Mouse (Mus musculus) cerebellum, adult 11 months (tissue): ENCODE measurements at regions not wholly inside any gene's neighbourhood (a gene's known extent, or its start where the extent isn't known, plus 50 kb on each side); places are given as distances from the start of the nearest gene placed in this dataset.

Source experiments
- DNase-seq: peaks from one replicate; pipeline ENCODE4 v3.0.0; 2022

DNA sequence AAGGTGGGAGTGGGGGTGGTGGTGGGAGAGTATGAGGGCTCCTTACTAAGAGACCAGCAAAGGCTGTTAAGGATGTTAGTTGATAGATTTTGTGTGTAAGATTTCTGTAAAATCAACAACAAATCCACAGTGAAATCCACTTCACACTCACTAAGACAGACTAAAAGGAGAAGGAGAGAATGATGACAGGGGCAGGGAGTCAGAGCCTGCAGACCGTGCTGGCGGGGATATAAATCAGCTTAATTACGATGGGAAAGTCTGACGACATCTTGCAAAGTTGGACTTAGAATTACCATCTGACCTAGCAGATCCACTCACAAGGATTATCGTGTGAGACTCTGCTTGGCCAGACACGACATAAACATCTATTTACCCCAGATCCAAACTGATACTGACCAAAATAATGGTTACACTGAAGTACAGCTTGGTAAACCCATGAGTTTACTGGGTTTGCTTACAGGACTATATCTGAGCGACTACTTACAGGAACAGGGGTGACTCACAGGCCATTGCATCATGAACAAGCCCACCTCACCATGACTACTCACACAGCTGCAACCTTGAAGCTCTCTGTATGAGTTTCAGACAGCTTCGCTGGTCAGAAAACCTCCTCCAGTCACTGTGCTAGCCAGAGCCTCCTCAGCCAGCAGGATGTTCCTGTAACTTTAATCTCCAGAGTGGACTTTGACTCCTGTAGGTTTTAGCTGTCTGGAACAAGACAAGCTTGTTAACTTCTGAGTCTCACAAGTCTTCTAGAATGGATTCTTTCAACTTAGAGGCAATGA lies 50.5 kb upstream of the Ednra start:
- DNase-seq: no peak

DNA sequence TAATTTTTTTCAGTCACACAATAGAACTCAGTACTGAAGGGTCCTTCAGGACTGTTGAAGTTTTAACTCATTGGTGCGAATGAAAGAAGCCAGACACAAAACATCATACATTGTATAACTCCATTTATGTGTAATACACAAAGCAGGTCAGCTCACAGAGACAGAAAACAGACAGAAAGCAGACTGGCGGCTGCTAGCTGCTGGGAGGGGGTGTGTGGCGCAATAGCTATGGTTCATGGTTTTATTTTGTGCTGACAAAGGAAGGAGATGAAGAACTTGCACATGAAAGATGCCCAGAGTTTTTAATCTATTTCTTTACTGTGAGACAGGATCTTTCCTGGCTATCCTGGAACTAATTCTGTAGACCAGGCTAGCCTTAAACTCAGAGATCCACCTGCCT lies 51.3 kb upstream of the Ednra start:
- DNase-seq: no peak

DNA sequence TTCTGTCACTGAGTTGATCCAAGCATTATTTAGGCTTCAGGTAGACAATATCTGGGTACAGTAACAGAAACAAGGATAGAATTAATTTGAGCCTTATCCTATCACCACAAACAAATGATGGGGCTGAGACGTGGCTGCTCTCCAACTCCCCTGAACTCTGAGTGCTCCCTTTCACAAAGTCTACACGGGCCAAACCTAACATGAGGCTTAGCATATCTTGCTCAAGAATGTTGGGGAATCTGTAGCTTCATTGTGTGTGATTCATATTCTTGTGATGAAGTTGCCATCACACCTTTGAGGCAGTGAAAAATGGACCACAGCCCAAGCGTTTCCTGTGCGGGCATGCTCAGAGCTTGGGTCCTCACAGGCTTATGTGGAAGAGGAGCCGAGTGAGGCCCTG lies 53.3 kb upstream of the Ednra start:
- DNase-seq: no peak

DNA sequence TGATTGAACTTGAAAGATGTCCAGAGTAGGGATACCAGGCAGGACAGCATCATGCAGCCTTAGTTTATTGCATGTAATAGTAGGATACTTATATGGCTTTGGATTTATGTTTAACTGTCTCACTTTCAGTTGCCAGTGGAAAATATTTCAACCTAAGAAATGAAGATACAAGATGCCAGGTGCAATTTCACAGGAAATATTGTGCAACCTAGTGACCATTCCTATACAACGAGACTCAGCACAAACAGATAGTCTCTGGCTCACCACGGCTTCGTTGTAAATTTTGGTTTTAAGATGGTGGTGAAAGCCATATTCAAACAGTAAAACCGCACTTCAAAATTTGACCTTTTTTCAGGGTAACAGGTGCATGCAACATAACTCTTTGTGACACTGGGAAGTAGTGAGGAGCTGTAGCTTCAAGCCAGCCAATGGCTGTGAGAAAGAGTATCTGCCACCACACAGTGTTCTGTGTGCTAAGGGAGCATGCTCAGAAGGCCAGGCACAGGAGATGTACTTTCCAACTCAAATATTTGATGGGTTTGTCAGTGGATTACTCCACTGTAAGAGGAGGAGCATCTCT lies 61.5 kb upstream of the Ednra start:
- no peak for DNase-seq

DNA sequence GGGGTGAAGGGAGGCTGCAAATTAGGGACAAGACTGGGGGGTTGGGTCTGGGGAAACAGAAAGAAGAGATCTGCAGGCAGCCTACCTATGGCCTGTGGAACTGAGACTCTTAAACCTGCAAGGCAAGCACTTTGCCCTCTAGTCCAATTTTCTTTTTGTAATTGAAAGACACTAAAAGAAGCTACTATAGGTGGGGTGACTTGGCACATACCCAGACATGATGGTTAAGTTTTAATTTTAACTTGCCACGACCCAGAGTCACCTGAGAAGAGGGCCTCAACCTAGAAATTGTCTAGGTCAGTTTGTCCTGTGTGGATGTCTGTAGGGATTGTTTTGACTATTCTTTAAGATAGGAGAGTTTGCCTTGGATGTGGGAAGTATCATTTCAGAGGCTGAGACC lies 70.6 kb upstream of the Ednra start:
- no peak for DNase-seq

DNA sequence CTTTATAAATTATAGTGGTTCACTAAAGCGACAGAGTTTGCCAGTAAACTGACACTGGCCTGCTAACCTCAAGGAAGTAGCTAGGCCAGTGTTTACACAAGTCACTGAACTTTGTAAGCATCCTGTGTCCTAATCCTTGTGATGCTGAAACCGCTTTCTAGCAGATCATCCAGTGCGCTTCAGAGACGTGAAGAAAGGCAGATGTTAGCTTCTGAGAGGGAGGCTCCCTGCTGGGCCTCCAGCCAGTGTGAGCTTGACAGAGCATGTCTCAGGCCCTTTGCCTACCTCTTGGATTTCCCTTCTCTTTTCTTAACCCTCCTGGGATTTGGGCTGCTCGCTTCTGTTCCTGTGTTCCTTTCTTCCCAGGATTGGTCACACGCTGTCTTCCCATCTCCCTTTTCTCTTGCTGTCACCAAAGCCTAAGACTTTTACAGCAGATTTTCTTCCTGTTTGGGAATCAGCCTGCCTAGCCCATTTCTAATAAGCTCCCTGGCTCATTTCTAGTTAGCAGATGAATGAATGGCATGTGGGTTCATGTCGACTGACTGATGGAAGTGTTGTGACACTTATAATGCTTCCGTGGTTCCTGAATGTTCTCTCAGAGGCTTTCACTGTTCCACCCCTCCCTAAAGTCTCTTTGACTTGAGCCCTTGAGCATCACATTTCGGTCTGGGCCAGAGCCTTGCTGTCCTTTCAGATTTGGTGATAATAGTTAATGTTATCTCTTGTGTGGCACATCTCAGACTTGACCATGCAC lies 79.1 kb upstream of the Ednra start:
- no peak for DNase-seq

DNA sequence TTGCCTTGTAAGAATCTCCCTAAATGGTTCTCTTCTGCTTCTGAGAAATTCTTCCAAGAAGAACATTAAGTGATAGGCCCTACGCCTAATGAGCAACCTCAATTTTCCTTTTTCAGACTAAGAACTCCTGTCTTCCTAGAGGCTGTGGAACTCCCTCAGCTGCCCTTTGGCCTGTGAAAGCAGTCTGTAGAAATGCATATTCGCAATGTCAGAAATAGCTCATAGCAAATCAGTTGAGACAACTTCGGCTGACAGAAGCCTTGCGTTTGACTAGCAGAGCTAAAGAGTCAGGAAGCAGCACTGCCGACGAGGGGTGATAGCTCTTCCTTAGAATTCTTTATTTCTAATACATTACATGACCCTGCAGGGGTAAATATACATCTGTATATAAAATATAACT lies 80.3 kb upstream of the Ednra start:
- no peak for DNase-seq

DNA sequence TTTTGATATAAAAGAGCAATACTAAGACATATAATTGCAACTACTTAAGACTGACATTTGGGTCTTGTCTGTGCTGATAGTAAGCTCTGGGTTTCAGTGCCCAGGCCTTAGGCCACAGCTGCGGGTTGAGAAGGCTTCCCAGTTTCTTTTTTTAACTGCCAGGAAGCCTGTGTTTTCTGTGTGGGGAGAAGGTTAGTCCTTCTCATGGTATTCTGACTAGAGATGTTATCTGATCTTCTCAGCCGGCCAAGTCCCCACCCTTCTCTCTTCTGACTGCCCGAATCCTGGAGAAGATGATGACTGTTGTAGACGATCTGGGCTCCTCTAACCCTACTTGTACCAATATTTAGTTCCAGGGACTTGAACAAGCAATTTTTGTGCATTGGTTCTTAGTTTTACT lies 80.7 kb upstream of the Ednra start:
- no peak for DNase-seq

DNA sequence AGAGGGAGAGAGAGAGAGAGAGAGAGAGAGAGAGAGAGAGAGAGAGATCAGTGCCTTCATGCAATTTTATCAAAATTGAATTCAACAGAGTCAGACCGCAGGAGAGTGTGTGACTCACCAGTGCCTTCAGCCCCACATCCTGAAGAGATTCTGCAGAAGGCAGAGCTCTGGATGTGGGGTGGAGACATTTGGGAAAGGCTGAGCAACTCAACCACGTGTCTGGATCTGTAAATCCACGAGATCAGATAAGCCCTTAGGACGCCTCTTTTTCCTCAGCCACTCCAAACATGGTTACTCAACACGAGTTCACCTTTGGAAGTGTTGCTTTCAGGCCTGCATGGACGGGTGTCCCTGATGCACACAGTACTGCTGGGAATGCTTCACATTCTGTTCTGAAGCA lies 81.4 kb upstream of the Ednra start:
- DNase-seq: no peak

DNA sequence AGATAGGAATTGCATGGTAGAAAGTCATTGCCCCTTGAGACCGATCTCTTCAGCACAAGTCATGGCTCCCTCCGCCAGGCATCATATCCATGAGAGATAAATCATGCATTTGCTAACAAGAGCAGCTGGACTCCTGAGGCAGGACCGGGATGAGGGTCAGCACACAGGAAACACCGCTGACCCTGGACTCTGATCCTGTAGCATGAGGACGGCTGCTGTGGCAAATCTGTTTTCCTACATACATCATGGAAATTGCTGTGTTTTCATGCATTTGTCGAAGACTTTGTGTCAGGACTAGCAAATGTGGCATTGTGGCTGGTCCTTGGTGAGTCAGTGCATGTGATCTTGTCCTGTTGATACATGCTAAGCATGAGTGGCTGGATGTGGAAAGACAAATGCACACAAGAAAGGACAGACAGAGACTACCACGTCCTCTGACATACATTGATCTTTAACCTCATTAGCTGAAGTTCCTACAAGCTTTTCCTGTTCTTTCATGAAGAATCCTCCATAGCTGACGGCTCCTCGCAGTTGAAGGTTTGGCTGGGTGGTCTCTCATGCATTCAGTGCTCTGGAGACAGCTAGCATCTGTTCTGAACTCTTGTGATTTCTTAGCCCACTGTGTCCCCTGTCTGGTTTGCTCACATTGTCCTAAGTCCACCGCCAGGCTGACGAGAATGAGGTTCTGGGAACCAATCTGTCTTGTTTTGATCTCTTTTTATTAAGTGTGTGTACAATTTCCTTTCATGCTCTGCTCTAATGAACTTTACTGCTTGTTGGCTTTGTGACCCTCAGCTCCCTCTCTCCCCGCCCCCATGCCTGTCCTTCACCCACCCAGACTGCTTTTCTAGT lies 90.8 kb upstream of the Ednra start:
- no peak for DNase-seq

DNA sequence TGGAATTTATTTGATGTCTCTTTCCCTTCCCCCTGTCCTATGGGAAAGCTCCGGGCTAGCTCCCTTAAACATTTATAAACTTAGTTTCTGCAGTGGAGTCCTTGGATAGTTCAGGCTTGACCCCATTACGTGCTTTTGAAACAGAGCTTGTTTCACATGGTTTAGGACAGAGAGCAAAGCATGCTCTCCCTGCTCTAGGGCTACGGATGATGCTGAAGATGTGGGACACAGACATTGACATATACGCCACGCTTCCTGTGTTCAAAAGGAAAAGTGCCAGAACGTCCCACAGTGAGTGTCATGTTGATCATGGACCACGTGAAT lies 91.3 kb upstream of the Ednra start:
- no peak for DNase-seq

DNA sequence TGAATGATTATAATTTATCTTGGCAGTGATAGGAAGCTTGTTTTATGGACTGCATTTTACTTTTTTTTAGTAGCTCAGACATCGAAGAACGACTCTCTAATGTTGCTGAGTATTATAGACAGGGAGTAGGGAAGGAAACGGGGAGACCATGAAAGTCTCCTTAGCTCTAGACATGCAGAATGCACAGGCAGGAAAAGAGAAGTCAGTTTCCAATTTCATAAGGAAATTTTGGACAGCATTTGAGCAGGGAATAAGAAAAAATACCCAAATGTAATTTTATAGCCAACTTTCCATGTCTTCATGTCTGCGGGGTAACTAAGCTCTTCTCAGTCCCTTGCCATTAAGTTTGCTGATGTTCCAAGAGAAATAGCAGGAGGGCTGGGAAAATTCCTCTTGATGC lies 92.0 kb upstream of the Ednra start:
- no peak for DNase-seq

DNA sequence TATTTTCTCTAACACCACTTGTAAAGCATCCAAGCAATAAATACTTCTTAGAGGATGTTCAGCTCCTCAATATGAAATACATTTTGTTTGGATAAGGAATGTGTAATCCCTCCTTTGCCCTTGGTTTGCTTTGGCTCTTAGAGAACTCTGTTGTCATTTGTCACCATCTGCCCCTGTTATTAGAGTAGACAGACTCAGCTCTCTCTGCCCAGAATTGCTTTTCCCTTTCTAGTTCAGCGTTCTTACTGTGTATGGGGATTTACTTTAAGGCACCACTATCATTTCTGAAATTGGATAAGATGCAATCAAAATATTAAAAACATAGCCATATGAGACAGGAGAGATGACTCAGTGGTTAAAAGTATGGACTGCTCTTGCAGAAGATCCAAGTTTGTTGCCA lies 101.5 kb upstream of the Ednra start:
- DNase-seq: no peak

DNA sequence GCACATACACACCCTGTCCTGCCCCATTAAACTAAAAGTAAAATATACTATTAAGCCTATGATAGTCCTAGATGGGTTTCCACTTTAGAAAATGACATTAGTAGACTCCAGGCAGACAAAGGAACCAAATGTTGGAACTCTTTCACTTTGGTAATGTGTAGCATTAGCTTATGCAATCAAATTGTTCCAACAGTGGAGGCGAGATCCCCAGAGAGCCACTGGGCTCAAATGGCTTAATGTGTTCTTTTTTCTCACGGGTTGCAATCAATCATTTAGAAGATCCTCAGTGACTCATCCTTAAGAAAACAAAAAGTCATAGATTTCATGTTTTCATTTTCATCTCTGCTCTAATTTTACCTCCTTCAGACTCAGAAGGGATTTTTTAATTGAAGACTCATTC lies 102.0 kb upstream of the Ednra start:
- no peak for DNase-seq

DNA sequence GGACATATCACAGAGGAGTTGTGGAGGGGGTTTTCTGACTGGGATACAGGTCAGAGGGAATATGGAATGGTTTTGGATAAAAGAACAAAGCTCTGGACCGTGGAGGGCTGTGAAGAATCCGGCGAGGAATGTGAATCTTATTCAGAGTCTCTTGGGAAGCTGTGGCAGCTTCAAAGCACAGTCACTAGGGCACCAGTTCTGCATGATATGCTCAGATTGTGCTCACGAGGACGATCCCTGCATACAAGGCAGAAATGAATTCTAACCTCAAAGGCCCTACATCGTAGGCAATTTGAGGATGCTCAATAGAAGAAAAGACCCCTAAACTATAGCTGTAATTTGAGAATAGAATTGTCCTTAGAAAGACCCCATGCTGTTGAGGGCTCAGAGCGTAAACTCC lies 103.8 kb upstream of the Ednra start:
- no peak for DNase-seq

DNA sequence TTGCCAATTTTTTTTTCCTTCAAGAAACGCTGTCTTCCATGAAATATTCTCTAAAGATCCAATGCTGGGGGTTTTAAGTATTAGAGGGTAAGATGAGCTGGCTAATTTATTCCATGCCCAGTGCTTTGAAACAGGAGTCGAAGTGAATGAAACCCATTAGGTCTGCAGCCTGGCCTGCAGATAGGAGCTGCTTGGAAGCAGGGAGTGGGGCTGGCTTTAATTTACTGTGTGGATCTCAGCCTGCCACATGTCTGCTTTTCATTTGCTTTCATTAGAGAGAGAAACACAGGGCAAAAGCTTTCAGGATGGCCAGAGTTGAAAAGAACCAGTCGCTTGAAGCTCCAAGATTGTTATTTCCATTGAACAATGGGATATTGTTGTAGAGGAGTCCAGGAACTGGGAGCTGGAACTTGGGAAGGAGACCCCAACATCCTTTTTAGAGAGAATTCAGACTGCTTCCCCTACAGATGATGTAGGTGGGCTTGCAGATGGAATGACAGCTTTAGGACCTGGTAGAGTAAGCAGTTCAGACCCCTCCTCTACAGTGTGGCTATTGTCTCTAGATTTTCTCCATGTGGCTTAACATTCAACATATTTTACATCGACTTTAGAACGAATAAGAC lies 105.0 kb upstream of the Ednra start:
- DNase-seq: no peak

DNA sequence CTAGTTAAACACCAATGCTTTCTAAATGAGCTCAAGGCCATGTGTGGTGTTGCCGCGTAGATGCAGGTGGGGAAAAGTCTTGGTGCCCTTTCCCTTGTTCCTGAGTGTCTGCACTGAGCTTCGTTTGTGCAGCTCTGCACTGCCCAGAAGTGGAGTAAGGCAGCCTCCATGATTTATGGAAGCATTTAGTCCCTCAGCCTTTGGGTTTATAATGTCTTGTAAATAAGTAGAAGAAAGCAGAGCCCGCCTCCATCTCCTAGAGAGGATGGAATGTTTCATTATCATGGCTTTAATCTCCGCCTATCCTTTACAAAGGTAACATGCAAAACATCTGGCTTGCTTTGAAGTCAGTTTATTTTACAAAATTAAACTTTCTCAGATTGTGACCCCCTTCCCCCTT lies 105.5 kb upstream of the Ednra start:
- no peak for DNase-seq

DNA sequence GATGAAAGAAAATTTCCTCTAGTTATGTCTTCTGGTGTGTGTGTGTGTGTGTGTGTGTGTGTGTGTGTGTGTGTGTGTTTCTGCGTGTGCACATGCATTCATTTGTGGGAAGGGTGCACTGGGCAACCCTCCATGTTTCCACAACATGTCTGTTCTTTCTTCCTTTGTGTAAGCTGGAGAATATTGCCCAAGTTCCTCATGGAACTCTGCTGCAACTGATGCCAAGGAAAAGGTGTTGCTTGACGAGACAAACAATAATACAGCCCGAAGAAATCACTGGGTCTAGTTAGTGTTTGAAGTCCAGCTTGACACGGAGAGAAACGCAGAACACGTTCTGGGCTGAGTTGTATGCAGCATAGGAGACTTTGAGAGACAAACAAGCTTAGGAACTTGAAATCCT lies 110.0 kb upstream of the Ednra start:
- DNase-seq: no peak

DNA sequence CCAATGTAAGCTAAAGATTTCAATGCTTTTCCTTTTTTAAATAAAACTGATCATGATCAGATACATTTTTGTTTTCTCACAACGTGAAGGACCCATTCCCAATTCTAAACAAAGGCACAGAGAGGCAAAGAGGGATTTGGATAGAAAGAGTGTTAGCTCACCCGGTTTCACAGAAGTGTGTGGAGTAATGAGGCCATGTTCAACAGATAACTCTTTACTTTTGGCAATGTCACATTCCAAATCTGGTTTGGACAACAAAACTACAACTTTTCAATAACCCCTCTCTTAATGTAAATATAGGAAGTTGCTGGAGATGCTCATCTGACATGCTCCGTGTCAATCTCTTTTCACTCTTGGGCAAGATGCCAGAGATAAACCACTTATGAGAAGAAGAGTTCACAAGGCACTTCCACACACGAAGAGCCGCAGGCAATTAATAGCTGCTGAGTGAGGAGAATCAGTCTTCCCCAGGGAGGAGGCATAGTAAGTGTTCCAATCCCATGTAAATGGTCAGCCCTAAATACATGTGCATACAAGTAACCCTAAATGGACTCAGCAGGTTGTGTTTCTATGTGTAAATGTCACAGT lies 112.7 kb upstream of the Ednra start:
- no peak for DNase-seq

DNA sequence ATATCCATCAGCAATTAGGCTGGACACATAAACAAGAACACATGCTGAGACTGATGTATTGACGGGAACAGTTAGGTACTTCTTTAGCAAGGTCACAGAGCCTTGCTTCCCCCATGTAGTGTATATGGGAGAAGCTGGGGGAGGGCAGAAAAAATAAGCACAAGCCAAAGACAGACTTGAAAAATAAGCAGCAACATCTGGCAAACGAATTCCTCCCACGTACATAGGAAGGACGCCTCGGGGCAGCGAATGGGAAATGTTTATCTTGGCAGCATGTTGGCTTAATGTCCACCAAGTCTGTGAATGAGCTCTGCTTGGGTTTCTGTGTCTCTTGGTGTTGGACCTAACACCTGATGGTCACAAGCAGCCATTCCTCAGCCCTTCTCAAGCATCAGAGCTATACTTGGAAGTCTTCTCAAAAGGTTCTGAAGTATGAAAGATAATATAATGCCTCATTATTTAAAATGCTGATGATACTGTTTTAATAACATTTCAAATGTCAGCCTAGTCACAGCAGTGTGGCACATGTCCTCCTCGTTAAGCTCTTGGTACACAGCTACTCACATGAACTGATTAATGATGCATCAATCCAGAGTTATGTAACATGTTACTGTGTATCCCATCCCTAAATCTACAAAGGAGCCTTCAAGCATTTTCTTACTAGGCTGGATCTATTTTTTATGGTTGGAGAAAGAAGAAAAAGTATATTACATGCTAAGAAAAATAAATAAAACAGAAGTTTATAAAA lies 118.3 kb upstream of the Ednra start:
- no peak for DNase-seq

DNA sequence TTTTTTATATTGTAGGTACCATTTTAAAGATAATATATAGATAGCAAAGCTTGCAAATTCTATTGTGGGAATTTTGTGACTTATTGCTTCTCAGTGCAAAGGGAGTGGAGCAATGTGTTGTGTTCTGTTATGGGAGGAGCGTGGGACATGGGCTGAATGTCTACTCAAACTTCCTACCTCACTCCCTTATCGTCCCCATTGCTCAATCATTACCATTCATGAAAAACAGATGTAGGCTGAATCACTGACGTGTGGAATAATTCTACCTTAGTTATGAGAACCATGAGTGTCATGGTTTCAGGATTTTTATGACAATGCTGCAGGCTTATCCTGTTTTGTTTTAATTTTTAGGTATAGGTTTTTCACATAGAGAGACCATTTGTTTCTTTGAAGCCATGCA lies 119.0 kb upstream of the Ednra start:
- DNase-seq: no peak

DNA sequence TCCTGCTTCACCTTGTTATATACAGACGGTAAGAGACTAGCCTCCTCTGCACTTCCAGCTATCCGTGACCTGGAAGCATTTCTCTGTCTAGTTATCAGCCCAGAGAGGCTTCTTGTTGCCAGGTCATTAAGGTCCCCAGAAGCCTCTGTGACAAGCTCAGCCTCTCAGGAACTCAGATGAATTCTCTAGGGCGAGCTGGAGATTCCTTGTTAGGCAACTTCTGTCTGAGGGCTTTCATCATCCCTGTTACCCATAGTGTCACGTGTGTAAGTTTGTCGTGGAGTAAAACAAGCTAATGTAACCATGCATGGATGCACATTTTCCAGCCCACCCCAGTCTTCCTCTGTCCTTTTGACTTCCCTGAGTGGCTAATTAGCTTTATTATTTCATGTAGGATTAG lies 126.3 kb upstream of the Ednra start:
- DNase-seq: no peak
